Mouse (Mus musculus): Measurements from ENCODE around the gene Oxa1l. TPM values are rescaled to one million over a fixed set of nuclear protein-coding genes. Genes with fewer than 3 reads are reported as not detected.

The Oxa1l gene
- polyA plus RNA-seq, 1 experiment from 2014 or later, result 58.5 TPM

DNA sequence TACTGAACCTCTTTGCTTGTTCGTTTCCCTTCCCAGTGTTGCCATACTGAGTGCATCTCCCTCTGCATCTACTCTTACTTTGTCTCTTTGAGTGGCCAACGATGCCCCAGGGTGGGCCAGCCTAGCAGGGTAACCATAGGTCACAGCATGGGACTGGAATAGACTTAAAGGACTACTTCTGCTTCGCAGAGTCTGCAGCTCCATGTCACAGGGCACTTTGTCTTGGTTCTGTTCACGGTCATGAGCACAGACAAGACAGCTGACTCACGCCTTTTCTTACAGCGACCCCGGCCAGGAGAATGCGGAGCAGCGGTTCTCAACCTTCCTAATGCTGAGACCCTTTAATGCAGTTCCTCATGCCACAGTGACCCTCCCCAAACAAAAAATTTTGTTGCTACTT, 22.0 kb downstream of the Oxa1l start:
- ATAC-seq, result no peak
- Histone ChIP-seq H3K4me2 (ENCODE audit: low read length) (no peak overlapping the region), H3K27ac (ENCODE audit: low read depth, low read length) (no peak overlapping the region), H3K9ac (ENCODE audit: low read depth, low read length) (no peak overlapping the region), H3K36me3 (ENCODE audit: control insufficient read depth, insufficient read depth, low read length) (no peaks in the 10 kb centered on the region), H3K4me1 (ENCODE audit: control insufficient read depth, insufficient read depth, low read depth, low read length) (no peaks in the 10 kb centered on the region), H3K9me3 (ENCODE audit: control insufficient read depth, low read length) (no peaks in the 10 kb centered on the region), H3K4me3 (ENCODE audit: low read length) (no peak overlapping the region), H3K27me3 (replicated peaks; ENCODE audit: control insufficient read depth, insufficient read depth, low read length) (no peaks in the 10 kb centered on the region)
- WGBS, result 30% methylated on average over 9 of the region's 9 CpGs

DNA sequence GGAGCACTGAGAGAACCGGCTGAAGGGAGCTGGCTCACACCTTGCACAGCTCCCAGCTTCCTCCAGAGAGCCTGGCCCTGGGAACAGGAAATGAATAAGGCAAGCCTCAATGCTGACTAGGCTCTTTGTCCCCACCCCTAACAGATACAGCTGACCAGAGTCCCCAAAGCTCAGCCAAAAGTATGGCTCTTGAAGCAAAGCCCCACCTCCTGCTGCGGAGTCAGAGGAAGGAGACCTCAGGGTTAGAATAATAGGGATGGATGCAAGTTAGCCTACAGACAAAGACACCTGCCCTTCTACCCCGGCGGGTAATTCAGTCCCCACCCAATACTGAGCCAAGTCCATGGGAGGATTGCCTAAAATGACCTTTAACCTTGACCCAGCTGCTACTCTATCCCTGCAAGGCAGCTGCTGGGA, 22.7 kb downstream of the Oxa1l start:
- no peaks in the 10 kb centered on the region for H3K9me3 ChIP-seq (ENCODE audit: control insufficient read depth, low read length)
- H3K4me1 ChIP-seq (ENCODE audit: control insufficient read depth, insufficient read depth, low read depth, low read length), result no peaks in the 10 kb centered on the region
- no peak overlapping the region for H3K4me2 ChIP-seq (ENCODE audit: low read length)
- 54% methylated on average over 4 of the region's 4 CpGs for WGBS
- H3K9ac ChIP-seq (ENCODE audit: low read depth, low read length), result no peak overlapping the region
- H3K4me3 ChIP-seq (ENCODE audit: low read length), result no peak overlapping the region
- no peaks in the 10 kb centered on the region for H3K27me3 ChIP-seq (replicated peaks; ENCODE audit: control insufficient read depth, insufficient read depth, low read length)
- no peak overlapping the region for H3K27ac ChIP-seq (ENCODE audit: low read depth, low read length)
- no peak for ATAC-seq
- no peaks in the 10 kb centered on the region for H3K36me3 ChIP-seq (ENCODE audit: control insufficient read depth, insufficient read depth, low read length)

DNA sequence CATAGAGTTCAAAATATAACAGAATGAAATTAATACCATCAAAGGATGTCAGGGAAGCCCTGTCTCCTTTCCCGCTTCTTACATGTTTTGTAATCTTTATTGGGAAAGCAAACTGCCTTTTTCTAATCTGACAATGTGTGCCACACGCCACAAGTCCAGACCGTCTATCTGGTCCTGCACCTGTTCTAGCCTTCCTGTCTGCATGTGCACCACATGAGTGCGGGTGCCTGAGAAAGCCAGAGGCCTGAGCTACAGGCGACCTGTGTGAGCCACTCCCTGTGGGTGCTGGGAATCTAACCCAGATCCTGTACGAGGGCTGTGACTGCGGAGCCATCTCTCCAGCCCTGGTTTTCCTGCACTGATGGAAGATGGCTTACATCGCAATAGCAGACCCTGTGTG, 23.8 kb downstream of the Oxa1l start:
- H3K4me2 ChIP-seq (ENCODE audit: low read length), result no peak overlapping the region
- H3K27me3 ChIP-seq (replicated peaks; ENCODE audit: control insufficient read depth, insufficient read depth, low read length), result no peaks in the 10 kb centered on the region
- H3K4me1 ChIP-seq (ENCODE audit: control insufficient read depth, insufficient read depth, low read depth, low read length), result no peaks in the 10 kb centered on the region
- H3K4me3 ChIP-seq (ENCODE audit: low read length), result no peak overlapping the region
- H3K36me3 ChIP-seq (ENCODE audit: control insufficient read depth, insufficient read depth, low read length), result no peaks in the 10 kb centered on the region
- H3K9me3 ChIP-seq (ENCODE audit: control insufficient read depth, low read length), result no peaks in the 10 kb centered on the region
- H3K9ac ChIP-seq (ENCODE audit: low read depth, low read length), result no peak overlapping the region
- WGBS, result 94% methylated on average over 8 of the region's 8 CpGs
- H3K27ac ChIP-seq (ENCODE audit: low read depth, low read length), result no peak overlapping the region
- ATAC-seq, result no peak

- 83% methylated on average over 7 of the region's 7 CpGs for WGBS
- Histone ChIP-seq H3K4me1 (ENCODE audit: control insufficient read depth, insufficient read depth, low read depth, low read length) (no peaks in the 10 kb centered on the region), H3K27me3 (replicated peaks; ENCODE audit: control insufficient read depth, insufficient read depth, low read length) (no peaks in the 10 kb centered on the region), H3K9ac (ENCODE audit: low read depth, low read length) (no peak overlapping the region), H3K4me3 (ENCODE audit: low read length) (no peak overlapping the region), H3K4me2 (ENCODE audit: low read length) (no peak overlapping the region), H3K27ac (ENCODE audit: low read depth, low read length) (no peak overlapping the region), H3K36me3 (ENCODE audit: control insufficient read depth, insufficient read depth, low read length) (no peaks in the 10 kb centered on the region), H3K9me3 (ENCODE audit: control insufficient read depth, low read length) (no peaks in the 10 kb centered on the region)
- no peak for ATAC-seq
Observed at GRCm38 (mm10) chr14:54385968-54386618, 25.5 kb downstream of the Oxa1l start.

GRCm38 (mm10) chr14:54387546-54387945, 26.9 kb downstream of the Oxa1l start:
- Histone ChIP-seq H3K27me3 (replicated peaks; ENCODE audit: control insufficient read depth, insufficient read depth, low read length) (no peaks in the 10 kb centered on the region), H3K36me3 (ENCODE audit: control insufficient read depth, insufficient read depth, low read length) (no peaks in the 10 kb centered on the region), H3K9ac (ENCODE audit: low read depth, low read length) (no peak overlapping the region), H3K4me3 (ENCODE audit: low read length) (no peak overlapping the region), H3K4me2 (ENCODE audit: low read length) (no peak overlapping the region), H3K9me3 (ENCODE audit: control insufficient read depth, low read length) (no peaks in the 10 kb centered on the region), H3K27ac (ENCODE audit: low read depth, low read length) (no peak overlapping the region), H3K4me1 (ENCODE audit: control insufficient read depth, insufficient read depth, low read depth, low read length) (no peaks in the 10 kb centered on the region)
- no peak for ATAC-seq
- WGBS, result 65% methylated on average over 6 of the region's 6 CpGs

- ATAC-seq, result no peak
- no peak overlapping the region for H3K9ac ChIP-seq (ENCODE audit: low read depth, low read length)
- 71% methylated on average over 6 of the region's 6 CpGs for WGBS
Observed at GRCm38 (mm10) chr14:54390843-54391242, 30.2 kb downstream of the Oxa1l start.

GRCm38 (mm10) chr14:54393794-54394193, 33.2 kb downstream of the Oxa1l start:
- no peak overlapping the region for H3K4me2 ChIP-seq (ENCODE audit: low read length)
- no peaks in the 10 kb centered on the region for H3K27me3 ChIP-seq (replicated peaks; ENCODE audit: control insufficient read depth, insufficient read depth, low read length)
- no peak overlapping the region for H3K27ac ChIP-seq (ENCODE audit: low read depth, low read length)
- no peaks in the 10 kb centered on the region for H3K9me3 ChIP-seq (ENCODE audit: control insufficient read depth, low read length)
- H3K36me3 ChIP-seq (ENCODE audit: control insufficient read depth, insufficient read depth, low read length), result no peaks in the 10 kb centered on the region
- no peak overlapping the region for H3K9ac ChIP-seq (ENCODE audit: low read depth, low read length)
- WGBS, result 81% methylated on average over 3 of the region's 3 CpGs
- no peak for ATAC-seq
- H3K4me1 ChIP-seq (ENCODE audit: control insufficient read depth, insufficient read depth, low read depth, low read length), result no peaks in the 10 kb centered on the region
- H3K4me3 ChIP-seq (ENCODE audit: low read length), result no peak overlapping the region

More at GRCm38 (mm10) chr14:54390843-54391242, 30.2 kb downstream of the Oxa1l start:
- no peaks in the 10 kb centered on the region for H3K9me3 ChIP-seq (ENCODE audit: control insufficient read depth, low read length)
- H3K4me3 ChIP-seq (ENCODE audit: low read length), result no peak overlapping the region
- no peaks in the 10 kb centered on the region for H3K27me3 ChIP-seq (replicated peaks; ENCODE audit: control insufficient read depth, insufficient read depth, low read length)
- no peak overlapping the region for H3K27ac ChIP-seq (ENCODE audit: low read depth, low read length)
- no peak overlapping the region for H3K4me2 ChIP-seq (ENCODE audit: low read length)
- H3K4me1 ChIP-seq (ENCODE audit: control insufficient read depth, insufficient read depth, low read depth, low read length), result no peaks in the 10 kb centered on the region
- no peaks in the 10 kb centered on the region for H3K36me3 ChIP-seq (ENCODE audit: control insufficient read depth, insufficient read depth, low read length)

- no peaks in the 10 kb centered on the region for H3K4me1 ChIP-seq (ENCODE audit: control insufficient read depth, insufficient read depth, low read depth, low read length)
- H3K27me3 ChIP-seq (replicated peaks; ENCODE audit: control insufficient read depth, insufficient read depth, low read length), result no peaks in the 10 kb centered on the region
- H3K36me3 ChIP-seq (ENCODE audit: control insufficient read depth, insufficient read depth, low read length), result no peaks in the 10 kb centered on the region
- no peaks in the 10 kb centered on the region for H3K9me3 ChIP-seq (ENCODE audit: control insufficient read depth, low read length)
- H3K27ac ChIP-seq (ENCODE audit: low read depth, low read length), result no peak overlapping the region
- ATAC-seq, result no peak
- H3K9ac ChIP-seq (ENCODE audit: low read depth, low read length), result no peak overlapping the region
- no peak overlapping the region for H3K4me2 ChIP-seq (ENCODE audit: low read length)
- no peak overlapping the region for H3K4me3 ChIP-seq (ENCODE audit: low read length)
Observed at GRCm38 (mm10) chr14:54394309-54394708, 33.7 kb downstream of the Oxa1l start.

- Histone ChIP-seq H3K9ac (ENCODE audit: low read depth, low read length) (no peak overlapping the region), H3K9me3 (ENCODE audit: control insufficient read depth, low read length) (no peaks in the 10 kb centered on the region), H3K4me2 (ENCODE audit: low read length) (no peak overlapping the region), H3K4me1 (ENCODE audit: control insufficient read depth, insufficient read depth, low read depth, low read length) (no peaks in the 10 kb centered on the region), H3K27me3 (replicated peaks; ENCODE audit: control insufficient read depth, insufficient read depth, low read length) (no peaks in the 10 kb centered on the region), H3K4me3 (ENCODE audit: low read length) (no peak overlapping the region), H3K27ac (ENCODE audit: low read depth, low read length) (no peak overlapping the region), H3K36me3 (ENCODE audit: control insufficient read depth, insufficient read depth, low read length) (no peaks in the 10 kb centered on the region)
- WGBS, result 89% methylated on average over 7 of the region's 7 CpGs
- no peak for ATAC-seq
Observed at GRCm38 (mm10) chr14:54396685-54397084, 36.1 kb downstream of the Oxa1l start.
